Mouse (Mus musculus) heart, adult 2 months (tissue): ENCODE results near the gene Rpl22l1.

Source experiments
- CTCF ChIP-seq: fragments of 200-600 bp; IDR thresholded peaks from 2 replicates; pipeline ENCODE4 v1.8.1; 2022; ENCODE audit warnings: antibody characterized with exemption, mild to moderate bottlenecking, moderate library complexity
- EP300 ChIP-seq: fragments of 200-500 bp; IDR thresholded peaks from 2 replicates; pipeline ENCODE4 v1.6.1; 2011; ENCODE audit warnings: low read depth, low read length, control low read depth; ENCODE audit not compliant: insufficient read depth
- POLR2A ChIP-seq: fragments of 200-500 bp; IDR thresholded peaks from 2 replicates; pipeline ENCODE4 v1.6.1; 2011; ENCODE audit warnings: mild to moderate bottlenecking, low read depth, low read length, control low read depth; ENCODE audit not compliant: insufficient read depth

- TF ChIP-seq CTCF (no peak), POLR2A (no peak), EP300 (no peak)
These were observed 31.6 kb downstream of the Rpl22l1 start for GRCm38 (mm10) chr3:28836796-28837371.
